In genomic region chr8:91782940-91783339, GRCm38 (mm10) we compare ENCODE assay signal across 20 mouse cellular contexts. TPM values are rescaled to one million over a fixed set of nuclear protein-coding genes. Genes with fewer than 3 reads are reported as not detected.
"Had no signal": no experiment of that assay in that cellular context is flagged by ENCODE, and none has a peak within 500 bp of the region (broad histone marks: within the 10 kb centered on the region; RNA-seq: fewer than 3 reads in every experiment).

No protein-coding gene starts in this region.

- DNase-seq: lung, adult 18-20 months; lung, embryonic 14.5 days; lung, postnatal 10 days; lung, postnatal 4 days; midbrain, embryonic 14.5 days; retina, postnatal 1 day; right cerebral cortex, adult 18-20 months; right cerebral cortex, postnatal 25 days; right cerebral cortex, postnatal 4 days; spleen, adult 18-20 months; thymus, adult 2 months; thymus, postnatal 25 days; thymus, postnatal 4 days had no signal

- H3K9ac ChIP-seq: lung, embryonic 14.5 days; midbrain, embryonic 12.5 days; neural tube, embryonic 13.5 days; neural tube, embryonic 15.5 days had no signal

- H3K9me3 ChIP-seq: midbrain, embryonic 10.5 days; neural tube, embryonic 13.5 days; neural tube, embryonic 15.5 days had no signal

- H3K27ac ChIP-seq: midbrain, embryonic 10.5 days; midbrain, embryonic 12.5 days; neural tube, embryonic 13.5 days; neural tube, embryonic 15.5 days had no signal

- ATAC-seq: midbrain, embryonic 16.5 days had no signal

- H3K4me1 ChIP-seq: midbrain, embryonic 12.5 days; neural tube, embryonic 13.5 days; neural tube, embryonic 15.5 days had no signal

- H3K4me3 ChIP-seq: midbrain, embryonic 10.5 days; midbrain, embryonic 12.5 days; myocyte; neural tube, embryonic 13.5 days; neural tube, embryonic 15.5 days had no signal

- H3K4me2 ChIP-seq: lung, embryonic 14.5 days; midbrain, embryonic 12.5 days; neural tube, embryonic 13.5 days; neural tube, embryonic 15.5 days had no signal

- H3K36me3 ChIP-seq: midbrain, embryonic 10.5 days; midbrain, embryonic 12.5 days; neural tube, embryonic 13.5 days; neural tube, embryonic 15.5 days had no signal

RNA-seq across cellular contexts. Expression of gene Irx3, which starts 18.9 kb away (rescaled TPM):
- total RNA-seq: megakaryocyte-erythroid progenitor cell, adult 5-6 weeks had no signal
